Mouse (Mus musculus): ENCODE data around the gene Cdc37.

Cdc37 gene

DNA sequence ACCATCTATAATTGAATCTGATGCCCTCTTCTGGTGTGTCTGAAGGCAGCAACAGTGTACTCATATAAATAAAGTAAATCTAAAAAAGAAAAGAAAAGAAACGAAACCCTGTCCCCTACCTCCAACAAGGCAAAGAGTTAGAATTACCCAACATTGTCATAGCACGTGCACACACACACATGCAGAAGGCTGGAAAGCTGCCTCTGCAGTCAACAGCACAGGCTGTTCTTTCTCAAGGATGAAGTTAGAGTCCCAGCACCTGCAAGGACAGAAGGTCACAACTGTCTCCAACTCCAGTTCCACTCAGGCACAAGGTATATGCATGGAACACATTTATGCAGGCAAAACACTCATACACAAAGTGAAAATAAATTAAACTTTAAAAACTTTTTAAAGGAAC, 47.7 kb downstream of the Cdc37 start:
- in situ Hi-C loops (cut with MboI, MseI) = no loop called here

GRCm38 (mm10) chr9:21100447-21101161, 49.2 kb downstream of the Cdc37 start:
- in situ Hi-C loops (cut with MboI, MseI) = no loop called here

GRCm38 (mm10) chr9:21097793-21098192, 52.0 kb downstream of the Cdc37 start:
- in situ Hi-C loops (cut with MboI, MseI) = no loop called here

- in situ Hi-C loops (cut with MboI, MseI) = no loop called here
These were observed 53.8 kb downstream of the Cdc37 start for GRCm38 (mm10) chr9:21095958-21096357.

GRCm38 (mm10) chr9:21093423-21093822, 56.4 kb downstream of the Cdc37 start:
- in situ Hi-C loops (cut with MboI, MseI) = no loop called here

DNA sequence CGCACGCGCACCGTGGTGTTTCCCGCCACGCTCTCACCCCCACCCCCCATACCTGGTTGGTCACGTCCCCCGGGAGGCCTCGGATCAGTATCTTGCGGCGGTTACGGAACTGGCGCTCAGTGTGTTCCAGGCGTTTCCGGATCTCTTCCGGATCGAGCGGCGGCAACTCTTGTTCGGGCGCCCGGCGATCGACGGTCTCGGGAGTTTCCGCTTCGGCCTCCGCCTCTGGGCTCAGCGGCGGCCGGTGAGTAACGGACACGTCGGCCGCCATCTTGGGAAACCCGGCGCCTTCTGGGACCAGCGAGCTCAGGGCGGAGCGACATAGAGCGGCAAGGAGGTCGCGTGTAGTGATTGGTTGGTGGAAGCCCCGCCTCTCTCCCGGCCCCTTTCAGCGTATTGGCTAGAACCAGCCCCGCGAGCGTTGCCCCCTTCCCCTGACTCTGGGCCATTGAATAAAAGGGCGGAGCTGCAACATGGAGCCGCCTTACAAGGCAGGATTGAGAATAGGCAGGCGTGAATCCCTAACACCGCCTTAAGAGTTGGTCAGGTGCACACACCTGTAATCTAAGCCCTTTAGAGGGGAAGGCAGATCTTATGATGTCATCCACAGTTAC, 58.0 kb downstream of the Cdc37 start, which contains the start of the genes Gm38431 and Raver1:
Gene Gm38431 (minus strand): TSS at position 291 of the 614 bp plus-strand sequence.
Gene Raver1 (minus strand): TSS at position 302 of the 614 bp plus-strand sequence.
- in situ Hi-C loops (cut with MboI, MseI) = no loop called here

DNA sequence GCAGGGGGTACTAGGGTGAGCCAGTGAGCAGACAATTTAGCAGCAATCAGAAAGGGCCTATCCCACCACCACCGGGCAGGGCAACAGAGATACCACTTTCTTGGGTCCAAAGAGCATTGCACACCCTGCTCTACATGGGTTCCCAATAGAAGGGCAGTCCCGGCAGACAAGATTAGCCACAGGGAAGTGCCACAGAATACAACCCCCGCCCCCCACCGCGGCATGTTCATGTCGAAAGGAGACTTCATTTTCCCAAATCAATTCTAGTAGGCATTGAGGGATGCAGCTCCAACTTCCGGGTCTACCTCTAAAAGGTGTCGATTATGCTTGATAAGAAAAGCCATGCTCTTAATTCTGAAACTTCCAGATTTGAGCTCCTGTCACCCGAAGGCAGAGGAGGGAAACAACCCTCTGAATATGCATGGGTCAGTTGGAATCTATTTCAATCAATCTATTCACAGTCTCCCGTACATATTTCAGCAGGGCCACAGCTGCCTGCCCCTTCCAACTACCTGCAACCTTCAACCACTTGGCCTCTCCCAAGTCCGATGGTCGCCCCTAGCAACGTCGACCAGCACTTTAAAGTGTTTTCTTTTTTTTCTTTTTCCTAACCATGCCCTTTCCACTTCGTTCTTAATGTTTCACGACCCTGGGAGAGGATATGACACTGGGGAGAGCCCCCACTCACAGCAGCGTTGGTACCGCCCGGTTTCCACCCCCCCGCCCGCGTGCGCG, 58.6 kb downstream of the Cdc37 start:
- in situ Hi-C loops (cut with MboI, MseI) = no loop called here

DNA sequence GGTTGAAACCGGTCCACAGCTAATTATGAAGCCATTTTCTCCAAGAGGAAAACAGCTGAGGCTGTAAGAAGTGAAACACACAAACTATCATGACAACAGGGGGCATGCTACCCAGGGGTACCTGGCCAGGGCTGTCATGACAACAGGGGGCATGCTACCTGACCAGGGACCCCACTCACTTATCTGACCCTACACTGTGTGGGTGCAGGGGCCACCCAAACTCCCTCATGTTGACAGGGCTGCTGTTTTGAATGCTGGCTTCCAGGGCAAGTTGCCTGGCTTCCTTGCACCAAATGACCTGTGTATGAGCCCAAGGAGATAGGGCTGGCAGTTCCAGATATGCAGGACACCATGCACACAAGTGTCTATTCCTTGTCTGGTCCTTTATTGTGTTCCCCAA, 59.2 kb downstream of the Cdc37 start:
- in situ Hi-C loops (cut with MboI, MseI) = no loop called here

GRCm38 (mm10) chr9:21083324-21083723, 66.5 kb downstream of the Cdc37 start:
- in situ Hi-C loops (cut with MboI, MseI) = loop anchor here (10.0 kb wide), 1 partner anchor 159 kb away; no protein-coding TSS in a partner anchor
